Mouse (Mus musculus) thymus, postnatal 36 days (tissue): ENCODE results near the gene Baiap2l1.

ENCODE experiments used
- DNase-seq, 2 experiments: peaks; one replicate each; pipeline ENCODE4 v3.0.0; 2022; ENCODE audit warnings: mixed read lengths in 2 of 2

Gene Baiap2l1

GRCm38 (mm10) chr5:144223503-144223862 lies 134.4 kb downstream of the Baiap2l1 start, which contains the start of gene Tecpr1:
Gene Tecpr1 (minus strand): TSS chr5:144223615.
- DNase-seq, result peak; percentile 93 to 96

GRCm38 (mm10) chr5:144222811-144223502 lies 135.0 kb downstream of the Baiap2l1 start:
- DNase-seq, result peak; percentile 55 to 71

- peak; percentile 44 to 60 for DNase-seq
These were observed 136.6 kb downstream of the Baiap2l1 start for GRCm38 (mm10) chr5:144221305-144221704.

GRCm38 (mm10) chr5:144219936-144220335 lies 138.0 kb downstream of the Baiap2l1 start:
- DNase-seq, result no peak

DNA sequence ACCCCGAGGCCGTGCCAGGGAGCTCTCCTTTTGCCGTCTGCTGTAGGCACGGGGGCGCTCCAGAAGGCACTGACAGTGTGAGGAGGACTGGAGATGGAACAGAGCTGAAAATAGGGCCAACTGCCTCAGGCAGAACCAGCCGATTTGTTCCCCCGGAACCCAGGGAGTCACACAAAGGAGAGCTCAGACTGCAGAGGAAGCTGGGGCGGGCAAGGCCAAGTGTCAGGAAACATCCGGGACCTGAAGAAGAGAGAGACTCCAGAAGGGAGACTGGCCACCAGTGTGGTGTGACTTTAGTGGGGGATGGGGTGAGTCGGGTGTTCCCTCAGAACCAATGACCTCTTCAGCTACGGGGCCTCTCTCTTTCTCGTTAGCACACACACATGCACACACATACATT lies 138.6 kb downstream of the Baiap2l1 start:
- peak in 1 of 2 experiments; percentile 7 for DNase-seq

GRCm38 (mm10) chr5:144218061-144218460 lies 139.9 kb downstream of the Baiap2l1 start:
- DNase-seq, result no peak

- peak in 1 of 2 experiments; percentile 19 for DNase-seq
These were observed 141.9 kb downstream of the Baiap2l1 start for GRCm38 (mm10) chr5:144215992-144216391.
